Mouse (Mus musculus): ENCODE data around the gene Mif. TPM values are rescaled to one million over a fixed set of nuclear protein-coding genes. Genes with fewer than 3 reads are reported as not detected.

Mif gene
- polyA plus RNA-seq, 1 experiment from 2014 or later, result 1,540 TPM

GRCm38 (mm10) chr10:75834250-75834649 lies 25.8 kb downstream of the Mif start:
- Histone ChIP-seq H3K9me3 (no peaks in the 10 kb centered on the region), H3K36me3 (no peaks in the 10 kb centered on the region), H3K4me2 (peak overlapping the region; percentile 72), H3K9ac (peak overlapping the region; percentile 28; the same call in 1 of the 2 replicates), H3K4me1 (peaks cover 49% of the 10 kb centered on the region), H3K4me3 (peak overlapping the region; percentile 46), H3K27ac (no peak overlapping the region; the same call in 1 of the 2 replicates), H3K27me3 (0 out of 2 replicates have a peak, but pooled peaks cover 8% of the 10 kb centered on the region)
- under 1% methylated on average over 21 of the region's 21 CpGs for WGBS
- no peak for ATAC-seq (ENCODE audit: insufficient number of reproducible peaks, low FRiP score, low TSS enrichment, low read depth)

- WGBS, result 19% methylated on average over 21 of the region's 21 CpGs
Observed at GRCm38 (mm10) chr10:75833456-75834080, 26.5 kb downstream of the Mif start.

GRCm38 (mm10) chr10:75832272-75832895 lies 27.7 kb downstream of the Mif start:
- ATAC-seq (ENCODE audit: insufficient number of reproducible peaks, low FRiP score, low TSS enrichment, low read depth), result no peak
- Histone ChIP-seq H3K4me2 (no peak overlapping the region), H3K9ac (no peak overlapping the region), H3K4me3 (no peak overlapping the region), H3K36me3 (no peaks in the 10 kb centered on the region), H3K27ac (no peak overlapping the region), H3K4me1 (peaks cover 44% of the 10 kb centered on the region), H3K27me3 (0 out of 2 replicates have a peak, but pooled peaks cover 8% of the 10 kb centered on the region), H3K9me3 (no peaks in the 10 kb centered on the region)
- WGBS, result 62% methylated on average over 13 of the region's 13 CpGs

More at GRCm38 (mm10) chr10:75833456-75834080, 26.5 kb downstream of the Mif start:
- no peak for ATAC-seq (ENCODE audit: insufficient number of reproducible peaks, low FRiP score, low TSS enrichment, low read depth)
- no peaks in the 10 kb centered on the region for H3K9me3 ChIP-seq
- peak overlapping the region; percentile 72 for H3K4me2 ChIP-seq
- H3K4me3 ChIP-seq, result peak overlapping the region; percentile 46
- H3K9ac ChIP-seq, result 0 out of 2 replicates have a peak overlapping the region, but pooled peaks have one; percentile 3
- H3K27ac ChIP-seq, result no peak overlapping the region
- 0 out of 2 replicates have a peak, but pooled peaks cover 8% of the 10 kb centered on the region for H3K27me3 ChIP-seq
- no peaks in the 10 kb centered on the region for H3K36me3 ChIP-seq
- H3K4me1 ChIP-seq, result peaks cover 51% of the 10 kb centered on the region

GRCm38 (mm10) chr10:75830275-75830670 lies 29.8 kb downstream of the Mif start:
- Histone ChIP-seq H3K4me1 (peaks cover 29% of the 10 kb centered on the region), H3K4me2 (no peak overlapping the region), H3K27me3 (0 out of 2 replicates have a peak, but pooled peaks cover 8% of the 10 kb centered on the region), H3K36me3 (no peaks in the 10 kb centered on the region), H3K9me3 (no peaks in the 10 kb centered on the region), H3K27ac (no peak overlapping the region), H3K9ac (no peak overlapping the region), H3K4me3 (no peak overlapping the region)
- no peak for ATAC-seq (ENCODE audit: insufficient number of reproducible peaks, low FRiP score, low TSS enrichment, low read depth)
- WGBS, result 76% methylated on average over 2 of the region's 2 CpGs

GRCm38 (mm10) chr10:75829529-75830274 lies 30.3 kb downstream of the Mif start:
- H3K27ac ChIP-seq, result no peak overlapping the region
- no peak for ATAC-seq (ENCODE audit: insufficient number of reproducible peaks, low FRiP score, low TSS enrichment, low read depth)
- no peaks in the 10 kb centered on the region for H3K36me3 ChIP-seq
- H3K4me3 ChIP-seq, result no peak overlapping the region
- H3K4me2 ChIP-seq, result no peak overlapping the region
- H3K4me1 ChIP-seq, result peaks cover 23% of the 10 kb centered on the region
- 69% methylated on average over 2 of the region's 2 CpGs for WGBS
- no peak overlapping the region for H3K9ac ChIP-seq
- 0 out of 2 replicates have a peak, but pooled peaks cover 8% of the 10 kb centered on the region for H3K27me3 ChIP-seq
- no peaks in the 10 kb centered on the region for H3K9me3 ChIP-seq

- Histone ChIP-seq H3K27ac (no peak overlapping the region), H3K9ac (no peak overlapping the region)
- ATAC-seq (ENCODE audit: insufficient number of reproducible peaks, low FRiP score, low TSS enrichment, low read depth), result no peak
Observed at GRCm38 (mm10) chr10:75828500-75828931, 31.5 kb downstream of the Mif start.

GRCm38 (mm10) chr10:75827668-75828360 lies 32.2 kb downstream of the Mif start:
- 0 out of 2 replicates have a peak, but pooled peaks have one; percentile 24 for ATAC-seq (ENCODE audit: insufficient number of reproducible peaks, low FRiP score, low TSS enrichment, low read depth)
- H3K27ac ChIP-seq, result no peak overlapping the region
- no peaks in the 10 kb centered on the region for H3K9me3 ChIP-seq
- H3K4me1 ChIP-seq, result peaks cover 10% of the 10 kb centered on the region
- H3K9ac ChIP-seq, result no peak overlapping the region
- H3K27me3 ChIP-seq, result no peaks in the 10 kb centered on the region
- 79% methylated on average over 4 of the region's 4 CpGs for WGBS
- H3K4me3 ChIP-seq, result no peak overlapping the region
- H3K4me2 ChIP-seq, result no peak overlapping the region
- H3K36me3 ChIP-seq, result no peaks in the 10 kb centered on the region

More at GRCm38 (mm10) chr10:75828500-75828931, 31.5 kb downstream of the Mif start:
- no peaks in the 10 kb centered on the region for H3K36me3 ChIP-seq
- H3K4me1 ChIP-seq, result peaks cover 12% of the 10 kb centered on the region
- no peak overlapping the region for H3K4me2 ChIP-seq
- H3K4me3 ChIP-seq, result no peak overlapping the region
- H3K27me3 ChIP-seq, result no peaks in the 10 kb centered on the region
- H3K9me3 ChIP-seq, result no peaks in the 10 kb centered on the region

GRCm38 (mm10) chr10:75824530-75824929 lies 35.5 kb downstream of the Mif start:
- Histone ChIP-seq H3K4me1 (peaks cover 10% of the 10 kb centered on the region), H3K4me2 (no peak overlapping the region), H3K27me3 (no peaks in the 10 kb centered on the region), H3K9me3 (no peaks in the 10 kb centered on the region), H3K27ac (no peak overlapping the region), H3K4me3 (no peak overlapping the region), H3K9ac (no peak overlapping the region), H3K36me3 (no peaks in the 10 kb centered on the region)
- 77% methylated on average over 4 of the region's 4 CpGs for WGBS
- no peak for ATAC-seq (ENCODE audit: insufficient number of reproducible peaks, low FRiP score, low TSS enrichment, low read depth)

- WGBS, result 83% methylated on average over 1 of the region's 1 CpGs
- H3K27me3 ChIP-seq, result no peaks in the 10 kb centered on the region
- peaks cover 9% of the 10 kb centered on the region for H3K4me1 ChIP-seq
- H3K27ac ChIP-seq, result no peak overlapping the region
- no peak overlapping the region for H3K4me3 ChIP-seq
- no peak overlapping the region for H3K9ac ChIP-seq
- no peaks in the 10 kb centered on the region for H3K9me3 ChIP-seq
- no peaks in the 10 kb centered on the region for H3K36me3 ChIP-seq
- no peak overlapping the region for H3K4me2 ChIP-seq
- ATAC-seq (ENCODE audit: insufficient number of reproducible peaks, low FRiP score, low TSS enrichment, low read depth), result no peak
Observed at GRCm38 (mm10) chr10:75823782-75824181, 36.3 kb downstream of the Mif start.

GRCm38 (mm10) chr10:75822443-75822842 lies 37.6 kb downstream of the Mif start, which contains the start of gene Gstt4:
Gene Gstt4, minus strand, starts transcription at chr10:75822543.
- no peak within 1 kb of the TSS for H3K4me3 ChIP-seq
- no peak within 1 kb of the TSS for H3K27ac ChIP-seq
- H3K4me1 ChIP-seq, result peaks cover 3% of the 10 kb centered on the region
- H3K36me3 ChIP-seq, result no peaks in the 10 kb centered on the region
- H3K9ac ChIP-seq, result no peak within 1 kb of the TSS
- H3K9me3 ChIP-seq, result no peaks in the 10 kb centered on the region
- ATAC-seq (ENCODE audit: insufficient number of reproducible peaks, low FRiP score, low TSS enrichment, low read depth), result no peak
- no peaks in the 10 kb centered on the region for H3K27me3 ChIP-seq
- H3K4me2 ChIP-seq, result no peak within 1 kb of the TSS
- WGBS, result 95% methylated on average over 2 of the region's 2 CpGs

GRCm38 (mm10) chr10:75819882-75820281 lies 40.2 kb downstream of the Mif start:
- 79% methylated on average over 5 of the region's 5 CpGs for WGBS
- no peak overlapping the region for H3K4me2 ChIP-seq
- no peaks in the 10 kb centered on the region for H3K4me1 ChIP-seq
- H3K27ac ChIP-seq, result no peak overlapping the region
- H3K4me3 ChIP-seq, result no peak overlapping the region
- H3K9ac ChIP-seq, result no peak overlapping the region
- no peak for ATAC-seq (ENCODE audit: insufficient number of reproducible peaks, low FRiP score, low TSS enrichment, low read depth)
- H3K9me3 ChIP-seq, result no peaks in the 10 kb centered on the region
- H3K36me3 ChIP-seq, result no peaks in the 10 kb centered on the region
- H3K27me3 ChIP-seq, result no peaks in the 10 kb centered on the region

Measured in limb, embryonic 15.5 days (tissue).